Mouse (Mus musculus): ENCODE measurements around the gene Cenpf.

GRCm38 (mm10) chr1:189663437-189663836 lies 24.4 kb downstream of the Cenpf start:
- TF ChIP-seq CTCF (IDR thresholded peaks at IDR 0.05; ENCODE audit: low read depth): no peak
- TF ChIP-seq EP300 (IDR thresholded peaks at IDR 0.05; ENCODE audit: low read depth): no peak

Measured in liver, embryonic 14.5 days (tissue).